Mouse (Mus musculus): ENCODE measurements around the gene Lmbr1. TPM values are rescaled to one million over a fixed set of nuclear protein-coding genes. Genes with fewer than 3 reads are reported as not detected.

Gene Lmbr1
- total and polyA plus RNA-seq, 3 experiments: not detected

DNA sequence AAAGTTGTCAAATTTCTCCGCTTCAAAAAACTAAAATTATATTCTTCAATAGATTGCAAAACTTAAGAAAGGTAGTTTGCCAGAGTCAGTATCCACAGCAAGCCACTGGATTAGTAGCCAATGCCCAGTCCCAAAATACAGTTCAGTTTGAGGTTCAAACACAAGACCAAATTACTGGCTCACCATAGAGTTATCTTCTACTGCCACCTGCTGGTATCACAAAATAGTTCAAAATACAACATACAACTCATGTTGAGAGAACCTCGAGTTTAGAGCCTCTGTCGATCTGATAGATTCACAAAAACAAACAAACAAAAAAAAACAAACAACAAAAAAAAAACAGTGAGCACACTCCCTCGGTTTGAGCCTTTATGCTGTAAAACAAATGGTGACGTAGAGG is 42.4 kb downstream of the Lmbr1 start:
- Histone ChIP-seq H3K27ac (ENCODE audit: insufficient read depth, low read depth) (no peak overlapping the region), H3K36me3 (replicated peaks in 1 of 2; ENCODE audit: control insufficient read depth in 1 of 2, insufficient read depth in 1 of 2, low read length in 1 of 2) (no peaks in the 10 kb centered on the region), H3K4me1 (ENCODE audit: control insufficient read depth in 1 of 2, insufficient read depth in 2 of 2) (peaks cover 0 to 7% of the 10 kb centered on the region in 2 experiments; a peak in 1 of 4 replicates), H3K27me3 (replicated peaks) (no peaks in the 10 kb centered on the region), H3K79me2 (replicated peaks; ENCODE audit: control insufficient read depth, extremely low read depth, insufficient read depth, poor library complexity, severe bottlenecking) (no peaks in the 10 kb centered on the region), H3K9me3 (replicated peaks; ENCODE audit: low read length) (no peaks in the 10 kb centered on the region), H3K4me3 (replicated peaks in 1 of 3; ENCODE audit: low read depth in 2 of 3, low read length in 2 of 3, poor library complexity in 1 of 3) (no peak overlapping the region), H3K4me2 (ENCODE audit: insufficient read depth, low read depth, poor library complexity, severe bottlenecking) (no peak overlapping the region), H3K9ac (ENCODE audit: insufficient read depth, low read depth) (no peak overlapping the region)
- DNase-seq (ENCODE audit: extremely low read depth): peak; percentile 64
- dilution Hi-C loops (cut with MboI; ENCODE audit: extremely low pct_ligation_motif_present, extremely low pct_unique_long_range_greater_than_20kb, low sequenced_read_pairs): no loop called here
- TF ChIP-seq SMC3 (IDR thresholded peaks at IDR 0.05; ENCODE audit: low read depth, low read length) (peak; percentile 69), JUND (conservative IDR thresholded peaks at IDR 0.05; ENCODE audit: low read depth, low read length) (0 out of 2 replicates have a peak, but pooled peaks have one; percentile 10), IRF4 (IDR thresholded peaks at IDR 0.05; ENCODE audit: low read depth, low read length) (0 out of 2 replicates have a peak, but pooled peaks have one; percentile 18), ELF1 (IDR thresholded peaks at IDR 0.05; ENCODE audit: low read depth, low read length) (no peak), RAD21 (IDR thresholded peaks at IDR 0.05; ENCODE audit: low read depth, low read length) (peak; percentile 90), GABPA (IDR thresholded peaks at IDR 0.05; ENCODE audit: insufficient replicate concordance, low read depth, low read length) (no peak), RCOR1 (conservative IDR thresholded peaks at IDR 0.05; ENCODE audit: low read depth, low read length) (no peak), CTCF (conservative IDR thresholded peaks at IDR 0.05 in 1 of 2, IDR thresholded peaks at IDR 0.05 in 1 of 2; ENCODE audit: low read depth in 2 of 2, low read length in 2 of 2) (peak in 1 of 2 experiments; percentile 82; a peak in 2 of 4 replicates)
- in situ Hi-C loops (cut with MboI; ENCODE audit: low pct_ligation_motif_present, low pct_unique_long_range_greater_than_20kb, low sequenced_read_pairs): no loop called here

DNA sequence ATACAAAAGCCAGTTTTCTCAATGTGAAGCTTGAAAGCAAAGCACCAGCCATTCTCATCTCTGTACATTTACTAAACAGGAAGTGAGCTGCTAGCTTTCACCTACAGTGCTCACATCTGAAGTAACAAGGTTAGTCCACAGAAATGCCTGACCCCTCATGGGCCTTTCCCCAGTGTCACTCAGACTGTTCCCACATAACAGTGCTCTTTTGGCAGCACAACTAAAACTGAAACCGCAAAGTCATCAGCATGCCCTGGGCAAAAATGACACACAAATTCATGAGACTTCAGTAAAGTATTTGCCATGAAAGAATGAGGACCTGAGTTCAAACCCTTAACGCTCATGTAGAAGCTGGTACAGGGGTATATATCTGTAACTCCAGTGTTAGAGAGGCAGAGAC is 55.7 kb downstream of the Lmbr1 start:
- dilution Hi-C loops (cut with MboI; ENCODE audit: extremely low pct_ligation_motif_present, extremely low pct_unique_long_range_greater_than_20kb, low sequenced_read_pairs) (no loop called here), in situ Hi-C loops (cut with MboI; ENCODE audit: low pct_ligation_motif_present, low pct_unique_long_range_greater_than_20kb, low sequenced_read_pairs) (no loop called here)

DNA sequence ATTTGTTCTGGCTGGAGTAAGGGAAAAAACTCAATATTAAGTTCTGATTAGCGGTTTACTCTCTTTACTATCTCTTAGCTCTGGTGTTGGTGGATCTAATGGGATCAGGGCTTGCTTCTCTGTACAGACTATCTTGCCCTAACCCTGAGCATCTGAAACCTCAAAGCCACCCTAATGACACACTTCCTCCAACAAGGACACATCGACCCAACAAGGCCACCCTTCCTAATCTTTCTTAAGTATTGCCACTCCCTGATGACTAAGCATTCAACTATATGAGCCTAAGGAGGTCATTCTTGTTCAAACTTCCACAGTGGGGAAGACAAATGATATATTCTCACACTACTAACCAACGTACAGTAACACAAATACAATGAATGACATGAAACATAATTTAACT is 69.0 kb downstream of the Lmbr1 start:
- Histone ChIP-seq H3K4me1 (ENCODE audit: control insufficient read depth in 1 of 2, insufficient read depth in 2 of 2) (no peaks in the 10 kb centered on the region), H3K27ac (ENCODE audit: insufficient read depth, low read depth) (no peak overlapping the region), H3K79me2 (replicated peaks; ENCODE audit: control insufficient read depth, extremely low read depth, insufficient read depth, poor library complexity, severe bottlenecking) (no peaks in the 10 kb centered on the region), H3K9ac (ENCODE audit: insufficient read depth, low read depth) (no peak overlapping the region), H3K4me2 (ENCODE audit: insufficient read depth, low read depth, poor library complexity, severe bottlenecking) (no peak overlapping the region), H3K36me3 (replicated peaks in 1 of 2; ENCODE audit: control insufficient read depth in 1 of 2, insufficient read depth in 1 of 2, low read length in 1 of 2) (no peaks in the 10 kb centered on the region), H3K27me3 (replicated peaks) (no peaks in the 10 kb centered on the region), H3K9me3 (replicated peaks; ENCODE audit: low read length) (no peaks in the 10 kb centered on the region), H3K4me3 (replicated peaks in 1 of 3; ENCODE audit: low read depth in 2 of 3, low read length in 2 of 3, poor library complexity in 1 of 3) (no peak overlapping the region)
- dilution Hi-C loops (cut with MboI; ENCODE audit: extremely low pct_ligation_motif_present, extremely low pct_unique_long_range_greater_than_20kb, low sequenced_read_pairs) (no loop called here), in situ Hi-C loops (cut with MboI; ENCODE audit: low pct_ligation_motif_present, low pct_unique_long_range_greater_than_20kb, low sequenced_read_pairs) (no loop called here)
- DNase-seq (ENCODE audit: extremely low read depth): no peak
- TF ChIP-seq PAX5 (IDR thresholded peaks at IDR 0.05; ENCODE audit: low read length) (no peak), ZNF384 (IDR thresholded peaks at IDR 0.05; ENCODE audit: low read depth, low read length) (no peak), GABPA (IDR thresholded peaks at IDR 0.05; ENCODE audit: insufficient replicate concordance, low read depth, low read length) (no peak), NELFE (IDR thresholded peaks at IDR 0.05; ENCODE audit: low read depth, low read length) (no peak), RAD21 (IDR thresholded peaks at IDR 0.05; ENCODE audit: low read depth, low read length) (no peak)

More for the DNA sequence above, 55.7 kb downstream of the Lmbr1 start:
- no peaks in the 10 kb centered on the region for H3K36me3 ChIP-seq (replicated peaks in 1 of 2; ENCODE audit: control insufficient read depth in 1 of 2, insufficient read depth in 1 of 2, low read length in 1 of 2)
- H3K4me3 ChIP-seq (replicated peaks in 1 of 3; ENCODE audit: low read depth in 2 of 3, low read length in 2 of 3, poor library complexity in 1 of 3): no peak overlapping the region
- peak; percentile 42; the same call in 1 of the 2 replicates for TF ChIP-seq ETS1 (conservative IDR thresholded peaks at IDR 0.05; ENCODE audit: low read depth, low read length)
- TF ChIP-seq SMC3 (IDR thresholded peaks at IDR 0.05; ENCODE audit: low read depth, low read length): no peak
- peak; percentile 74; the same call in 1 of the 2 replicates for TF ChIP-seq IRF4 (IDR thresholded peaks at IDR 0.05; ENCODE audit: low read depth, low read length)
- peak; percentile 69; the same call in 1 of the 2 replicates for TF ChIP-seq MEF2A (IDR thresholded peaks at IDR 0.05; ENCODE audit: borderline replicate concordance, low read depth, low read length)
- TF ChIP-seq ELF1 (IDR thresholded peaks at IDR 0.05; ENCODE audit: low read depth, low read length): peak; percentile 47; the same call in 1 of the 2 replicates
- TF ChIP-seq MAFK (IDR thresholded peaks at IDR 0.05; ENCODE audit: insufficient replicate concordance, low read length): peak; percentile 42; the same call in 1 of the 2 replicates
- TF ChIP-seq MYC (IDR thresholded peaks at IDR 0.05; ENCODE audit: low read depth, low read length): no peak
- 0 out of 2 replicates have a peak, but pooled peaks have one; percentile 25 for TF ChIP-seq BHLHE40 (IDR thresholded peaks at IDR 0.05; ENCODE audit: low read depth, low read length)
- H3K9ac ChIP-seq (ENCODE audit: insufficient read depth, low read depth): no peak overlapping the region
- H3K79me2 ChIP-seq (replicated peaks; ENCODE audit: control insufficient read depth, extremely low read depth, insufficient read depth, poor library complexity, severe bottlenecking): no peaks in the 10 kb centered on the region
- H3K9me3 ChIP-seq (replicated peaks; ENCODE audit: low read length): no peaks in the 10 kb centered on the region
- peak; percentile 60 for DNase-seq (ENCODE audit: extremely low read depth)
- peaks cover 6 to 17% of the 10 kb centered on the region in 2 experiments; a peak in 3 of 4 replicates for H3K4me1 ChIP-seq (ENCODE audit: control insufficient read depth in 1 of 2, insufficient read depth in 2 of 2)
- peak overlapping the region; percentile 2; the same call in 1 of the 2 replicates for H3K4me2 ChIP-seq (ENCODE audit: insufficient read depth, low read depth, poor library complexity, severe bottlenecking)
- no peak overlapping the region for H3K27ac ChIP-seq (ENCODE audit: insufficient read depth, low read depth)
- no peaks in the 10 kb centered on the region for H3K27me3 ChIP-seq (replicated peaks)

Data from CH12.LX (cell line).